Mouse (Mus musculus) thymus, postnatal 4 days (tissue): ENCODE results near the gene Zan.
"Not testable (repeated sequence)": the region's sequence is repeated elsewhere in the genome, so short reads cannot be mapped to it uniquely, and the experiment has no call there.

ENCODE experiments used
- DNase-seq: peaks from one replicate; pipeline ENCODE4 v3.0.0; 2021

The Zan gene

GRCm38 (mm10) chr5:137500186-137500585, 23.3 kb upstream of the Zan start:
- DNase-seq = no peak

- DNase-seq = no peak
Measured at GRCm38 (mm10) chr5:137493831-137494230, 17.0 kb upstream of the Zan start.

GRCm38 (mm10) chr5:137491559-137491958, 14.7 kb upstream of the Zan start:
- no peak for DNase-seq

GRCm38 (mm10) chr5:137487616-137488015, 10.8 kb upstream of the Zan start:
- peak; percentile 32 for DNase-seq

- no peak for DNase-seq
Measured at GRCm38 (mm10) chr5:137485851-137486155, 8.9 kb upstream of the Zan start.

GRCm38 (mm10) chr5:137485071-137485850, 8.4 kb upstream of the Zan start:
- DNase-seq = no peak

- DNase-seq = no peak
Measured at GRCm38 (mm10) chr5:137481897-137482296, 5.0 kb upstream of the Zan start.

- peak; percentile 76 for DNase-seq
Measured at GRCm38 (mm10) chr5:137481138-137481537, 4.3 kb upstream of the Zan start.

- DNase-seq = no peak
Measured at GRCm38 (mm10) chr5:137474351-137474750, 2.5 kb downstream of the Zan start.

GRCm38 (mm10) chr5:137472252-137472904, 4.5 kb downstream of the Zan start:
- DNase-seq = no peak

- no peak for DNase-seq
Measured at GRCm38 (mm10) chr5:137466946-137467345, 9.9 kb downstream of the Zan start.

GRCm38 (mm10) chr5:137465049-137465448, 11.8 kb downstream of the Zan start:
- DNase-seq = no peak

GRCm38 (mm10) chr5:137455866-137456591, 20.8 kb downstream of the Zan start:
- no peak for DNase-seq

GRCm38 (mm10) chr5:137455206-137455605, 21.7 kb downstream of the Zan start:
- DNase-seq = no peak

- no peak for DNase-seq
Measured at GRCm38 (mm10) chr5:137445536-137445935, 31.3 kb downstream of the Zan start.

GRCm38 (mm10) chr5:137440216-137440855, 36.5 kb downstream of the Zan start:
- DNase-seq = no peak

- DNase-seq = no peak
Measured at GRCm38 (mm10) chr5:137433889-137434288, 43.0 kb downstream of the Zan start.

GRCm38 (mm10) chr5:137430402-137430801, 46.5 kb downstream of the Zan start:
- DNase-seq = not testable (repeated sequence)

- peak; percentile 42 for DNase-seq
Measured at GRCm38 (mm10) chr5:137425648-137426047, 51.2 kb downstream of the Zan start.

- DNase-seq = no peak
Measured at GRCm38 (mm10) chr5:137419841-137420240, 57.0 kb downstream of the Zan start.

- peak; percentile 32 for DNase-seq
Measured at GRCm38 (mm10) chr5:137419105-137419504, 57.8 kb downstream of the Zan start.

- DNase-seq = no peak
Measured at GRCm38 (mm10) chr5:137414253-137414652, 62.6 kb downstream of the Zan start.

- DNase-seq = no peak
Measured at GRCm38 (mm10) chr5:137411235-137411634, 65.6 kb downstream of the Zan start.
